ENCODE assay signal across 14 mouse cellular contexts in genomic region chr6:115695124-115695523, GRCm38 (mm10). TPM values are rescaled to one million over a fixed set of nuclear protein-coding genes. Genes with fewer than 3 reads are reported as not detected.
DNase-seq lines count a peak whose midpoint lies in the region; ATAC-seq and TF ChIP-seq lines count a peak whose summit lies in the region.
"Had no signal": no experiment of that assay in that cellular context is flagged by ENCODE, and none has a peak within 500 bp of the region (broad histone marks: within the 10 kb centered on the region; RNA-seq: fewer than 3 reads in every experiment).

No protein-coding gene starts in this region.

- no peak for ATAC-seq in midbrain, embryonic 11.5 days (ENCODE audit: low FRiP score)
- ATAC-seq in midbrain, embryonic 14.5 days (ENCODE audit: low FRiP score, low TSS enrichment) = no peak
- ATAC-seq in heart, postnatal 0 days (ENCODE audit: insufficient read depth, low read depth) = peak; percentile 94
- ATAC-seq: forebrain, postnatal 0 days had no signal

- DNase-seq in gastrocnemius, adult 18-20 months (ENCODE audit: low spot score) = peak; percentile 59
- no peak for DNase-seq in gastrocnemius, postnatal 4 days (ENCODE audit: low spot score in 2 of 2)
- DNase-seq in midbrain, embryonic 11.5 days (ENCODE audit: low spot score, missing footprints) = peak; percentile 72
- no peak for DNase-seq in midbrain, embryonic 14.5 days
- DNase-seq in heart, postnatal 0 days (ENCODE audit: low spot score) = peak; percentile 91
- DNase-seq in ovary, adult 18-20 months (ENCODE audit: low spot score) = no peak
- DNase-seq in adrenal gland, postnatal 25 days = no peak
- DNase-seq in left cerebral cortex, postnatal 4 days = no peak
- DNase-seq: forebrain, postnatal 0 days; retina, postnatal 1 day; spleen, adult 18-20 months; thymus, postnatal 4 days had no signal

- intact Hi-C loops in left cerebral cortex, postnatal 4 days (cut with DNase I) = no loop called here

- H3K4me2 ChIP-seq in midbrain, embryonic 11.5 days = no peak overlapping the region
- no peak overlapping the region for H3K4me2 ChIP-seq in midbrain, embryonic 14.5 days (ENCODE audit: low read length)
- H3K4me2 ChIP-seq in heart, postnatal 0 days (ENCODE audit: low read depth, low read length) = peak overlapping the region; percentile 59
- H3K4me2 ChIP-seq: neural tube, embryonic 13.5 days had no signal

- no peaks in the 10 kb centered on the region for H3K9me3 ChIP-seq in midbrain, embryonic 11.5 days (ENCODE audit: control insufficient read depth, low read length)
- no peaks in the 10 kb centered on the region for H3K9me3 ChIP-seq in midbrain, embryonic 14.5 days (ENCODE audit: control insufficient read depth, low read length)
- no peaks in the 10 kb centered on the region for H3K9me3 ChIP-seq in heart, postnatal 0 days (replicated peaks; ENCODE audit: control insufficient read depth, low read length)
- H3K9me3 ChIP-seq: neural tube, embryonic 13.5 days had no signal

- no peaks in the 10 kb centered on the region for H3K36me3 ChIP-seq in midbrain, embryonic 11.5 days (ENCODE audit: control insufficient read depth, insufficient read depth, low read length)
- no peaks in the 10 kb centered on the region for H3K36me3 ChIP-seq in midbrain, embryonic 14.5 days (ENCODE audit: control insufficient read depth, insufficient read depth, low read length)
- H3K36me3 ChIP-seq in heart, postnatal 0 days (replicated peaks; ENCODE audit: control insufficient read depth, insufficient read depth, low read length) = no peaks in the 10 kb centered on the region
- H3K36me3 ChIP-seq: neural tube, embryonic 13.5 days had no signal

- peak; percentile 87; the same call in 1 of the 2 replicates for TF ChIP-seq EP300 in heart, postnatal 0 days (IDR thresholded peaks at IDR 0.05; ENCODE audit: low read depth)

- TF ChIP-seq CTCF in heart, postnatal 0 days (IDR thresholded peaks at IDR 0.05; ENCODE audit: low read depth) = no peak

- peaks cover 5% of the 10 kb centered on the region; the same call in 1 of the 2 replicates for H3K4me1 ChIP-seq in midbrain, embryonic 11.5 days (ENCODE audit: control insufficient read depth, insufficient read depth, low read length)
- peaks cover 3% of the 10 kb centered on the region; the same call in 1 of the 2 replicates for H3K4me1 ChIP-seq in midbrain, embryonic 14.5 days (ENCODE audit: control insufficient read depth, insufficient read depth, low read length)
- H3K4me1 ChIP-seq in heart, postnatal 0 days (ENCODE audit: control insufficient read depth, insufficient read depth) = peaks cover 20% of the 10 kb centered on the region

- no peak overlapping the region for H3K9ac ChIP-seq in midbrain, embryonic 11.5 days (ENCODE audit: low read length)
- no peak overlapping the region for H3K9ac ChIP-seq in midbrain, embryonic 14.5 days (replicated peaks; ENCODE audit: low read length)
- peak overlapping the region; percentile 60 for H3K9ac ChIP-seq in heart, postnatal 0 days (replicated peaks; ENCODE audit: low read depth, low read length)
- H3K9ac ChIP-seq: forebrain, postnatal 0 days; liver, embryonic 14.5 days; neural tube, embryonic 13.5 days had no signal

- H3K27ac ChIP-seq in midbrain, embryonic 11.5 days (ENCODE audit: low read depth, low read length) = no peak overlapping the region
- H3K27ac ChIP-seq in midbrain, embryonic 14.5 days (replicated peaks; ENCODE audit: low read depth, low read length) = no peak overlapping the region
- H3K27ac ChIP-seq in heart, postnatal 0 days (ENCODE audit: low read depth) = peak overlapping the region; percentile 100
- H3K27ac ChIP-seq: liver, embryonic 14.5 days; neural tube, embryonic 13.5 days had no signal

- 61% methylated on average over 7 of the region's 7 CpGs for WGBS in midbrain, embryonic 11.5 days
- WGBS in midbrain, embryonic 14.5 days = 51% methylated on average over 7 of the region's 7 CpGs
- WGBS in heart, postnatal 0 days = 12% methylated on average over 7 of the region's 7 CpGs

- no peak overlapping the region for H3K4me3 ChIP-seq in midbrain, embryonic 11.5 days (ENCODE audit: low read depth, low read length)
- no peak overlapping the region for H3K4me3 ChIP-seq in midbrain, embryonic 14.5 days (replicated peaks; ENCODE audit: low read depth, low read length)
- H3K4me3 ChIP-seq in heart, postnatal 0 days (ENCODE audit: low read depth, low read length) = peak overlapping the region; percentile 23
- H3K4me3 ChIP-seq: neural tube, embryonic 13.5 days had no signal

- H3K27me3 ChIP-seq in midbrain, embryonic 11.5 days (ENCODE audit: control insufficient read depth, insufficient read depth, low read length) = no peaks in the 10 kb centered on the region
- H3K27me3 ChIP-seq in midbrain, embryonic 14.5 days (ENCODE audit: control insufficient read depth, insufficient read depth, low read length) = no peaks in the 10 kb centered on the region
- H3K27me3 ChIP-seq in heart, postnatal 0 days (ENCODE audit: control insufficient read depth, insufficient read depth, low read length) = no peaks in the 10 kb centered on the region
- H3K27me3 ChIP-seq: neural tube, embryonic 13.5 days had no signal

RNA-seq across cellular contexts. Expression of gene Raf1, which starts 18.7 kb away (rescaled TPM):
- 100 to 1,000 TPM; 110 to 123 TPM for total RNA-seq in gastrocnemius, adult 18-20 months (2021)
- total RNA-seq in gastrocnemius, postnatal 4 days (2021) = 100 to 1,000 TPM; 123 to 137 TPM
- 141 and 146 TPM in 2 replicates for polyA plus RNA-seq in midbrain, embryonic 11.5 days (2014; fragmentation: Nextera tagmentation; extraction: Ambion mirVana)
- 148 and 179 TPM in 2 replicates for polyA plus RNA-seq in midbrain, embryonic 14.5 days (2014; fragmentation: Nextera tagmentation; extraction: Ambion mirVana)
- 182 and 204 TPM in 2 replicates for total RNA-seq in heart, postnatal 0 days (2014; rRNA removed; ENCODE audit: low replicate concordance)
- 72.3 and 80.6 TPM in 2 replicates for polyA plus RNA-seq in heart, postnatal 0 days (2015; fragmentation: Nextera tagmentation; extraction: Ambion mirVana)
- total RNA-seq in adrenal gland, postnatal 25 days (2021) = 115 and 155 TPM in 2 replicates
- 100 to 1,000 TPM; 180 to 191 TPM for total RNA-seq in left cerebral cortex, postnatal 4 days (2021)

Comparison
In these comparisons a context has a peak if more than half of its experiments do, and no peak if none do; other contexts are left out.
1. DNase-seq: peak in gastrocnemius, adult 18-20 months (single experiment), midbrain, embryonic 11.5 days (single experiment) and heart, postnatal 0 days (single experiment); none in gastrocnemius, postnatal 4 days (0 of 2), midbrain, embryonic 14.5 days (single experiment), ovary, adult 18-20 months (single experiment), adrenal gland, postnatal 25 days (single experiment) and left cerebral cortex, postnatal 4 days (single experiment).